12 mouse cellular contexts compared by ENCODE assay signal in genomic region chr8:72215060-72215459, GRCm38 (mm10). TPM values are rescaled to one million over a fixed set of nuclear protein-coding genes. Genes with fewer than 3 reads are reported as not detected.
DNase-seq lines count a peak whose midpoint lies in the region; TF ChIP-seq lines count a peak whose summit lies in the region.
"Had no signal": no experiment of that assay in that cellular context is flagged by ENCODE, and none has a peak within 500 bp of the region (broad histone marks: within the 10 kb centered on the region; RNA-seq: fewer than 3 reads in every experiment).

No protein-coding gene starts in this region.

- TF ChIP-seq CTCF in bone marrow, adult 2 months (IDR thresholded peaks at IDR 0.05; ENCODE audit: control insufficient read depth, insufficient read depth, low read length): peak; percentile 83

- peak; percentile 14 for DNase-seq in embryo, embryonic 10 days (ENCODE audit: low spot score)
- DNase-seq in embryo, embryonic 10.5 days (ENCODE audit: low spot score): no peak
- peak; percentile 61 for DNase-seq in 416B (ENCODE audit: low read depth)
- peak; percentile 49 for DNase-seq in lung, postnatal 25 days (ENCODE audit: low spot score)
- no peak for DNase-seq in left cerebral cortex, adult 8-10 months (ENCODE audit: low spot score in 2 of 2)
- DNase-seq in cerebellum, postnatal 36 days: no peak
- no peak for DNase-seq in cerebellum, postnatal 25 days
- DNase-seq: cerebellum, adult 11 months had no signal

- peaks cover 7% of the 10 kb centered on the region for H3K4me1 ChIP-seq in bone marrow, adult 2 months (ENCODE audit: control insufficient read depth, insufficient read depth, low read length)
- H3K4me1 ChIP-seq: hindbrain, embryonic 15.5 days; lung, embryonic 15.5 days had no signal

- 33% methylated on average over 2 of the region's 2 CpGs for WGBS in bone marrow, adult 2 months

- H3K27ac ChIP-seq in bone marrow, adult 2 months (ENCODE audit: control insufficient read depth, insufficient read depth, low read depth, low read length, poor library complexity): peak overlapping the region; percentile 65; the same call in 1 of the 2 replicates
- H3K27ac ChIP-seq: hindbrain, embryonic 15.5 days; lung, embryonic 15.5 days had no signal

- no peak overlapping the region for H3K4me3 ChIP-seq in bone marrow, adult 2 months (replicated peaks; ENCODE audit: control insufficient read depth, low read depth, low read length)
- H3K4me3 ChIP-seq: hindbrain, embryonic 15.5 days; lung, embryonic 15.5 days had no signal

- TF ChIP-seq POLR2A in bone marrow, adult 2 months (IDR thresholded peaks at IDR 0.05; ENCODE audit: borderline replicate concordance, control insufficient read depth, low read depth, low read length): no peak

RNA-seq across cellular contexts. Expression of gene Gm11034, which starts 1.6 kb away (rescaled TPM):
- not detected in 2 replicates for polyA plus RNA-seq in bone marrow, adult 2 months (2011; ENCODE audit: insufficient read depth, insufficient read length, low replicate concordance, missing spikeins)
- not detected for total RNA-seq in left cerebral cortex, adult 8-10 months (2022)
- polyA plus RNA-seq: forebrain, embryonic 11.5 days; hindbrain, embryonic 15.5 days; lung, embryonic 15.5 days had no signal

RNA-seq across cellular contexts. Expression of gene Cib3, which starts 2.4 kb away (rescaled TPM):
- not detected in 2 replicates for polyA plus RNA-seq in bone marrow, adult 2 months (2011; ENCODE audit: insufficient read depth, insufficient read length, low replicate concordance, missing spikeins)
- not detected for total RNA-seq in left cerebral cortex, adult 8-10 months (2022)
- polyA plus RNA-seq: forebrain, embryonic 11.5 days; hindbrain, embryonic 15.5 days had no signal

RNA-seq across cellular contexts. Expression of gene Fam32a, which starts 4.5 kb away (rescaled TPM):
- polyA plus RNA-seq in bone marrow, adult 2 months (2011; ENCODE audit: insufficient read depth, insufficient read length, low replicate concordance, missing spikeins): 34.8 and 47.9 TPM in 2 replicates
- 10 to 100 TPM; 57.9 to 61.4 (median 58.4) TPM for total RNA-seq in left cerebral cortex, adult 8-10 months (2022)

RNA-seq across cellular contexts. Expression of gene Ap1m1, which starts 24.8 kb away (rescaled TPM):
- polyA plus RNA-seq in bone marrow, adult 2 months (2011; ENCODE audit: insufficient read depth, insufficient read length, low replicate concordance, missing spikeins): 27.1 and 51.8 TPM in 2 replicates
- total RNA-seq in left cerebral cortex, adult 8-10 months (2022): 10 to 100 TPM; 72.0 to 83.7 (median 76.7) TPM

RNA-seq across cellular contexts. Expression of gene Hsh2d, which starts 25.6 kb away (rescaled TPM):
- 6.4 and 7.7 TPM in 2 replicates for polyA plus RNA-seq in bone marrow, adult 2 months (2011; ENCODE audit: insufficient read depth, insufficient read length, low replicate concordance, missing spikeins)
- total RNA-seq in left cerebral cortex, adult 8-10 months (2022): not detected
- polyA plus RNA-seq: forebrain, embryonic 11.5 days; hindbrain, embryonic 15.5 days had no signal

Comparison
In these comparisons a context has a peak if more than half of its experiments do, and no peak if none do; other contexts are left out.
1. DNase-seq: peak in embryo, embryonic 10 days (single experiment), 416B (single experiment) and lung, postnatal 25 days (single experiment); none in embryo, embryonic 10.5 days (single experiment), left cerebral cortex, adult 8-10 months (0 of 2), cerebellum, postnatal 36 days (0 of 2) and cerebellum, postnatal 25 days (0 of 2).